Mouse (Mus musculus): Measurements from ENCODE around the gene Dmxl2.

DNA sequence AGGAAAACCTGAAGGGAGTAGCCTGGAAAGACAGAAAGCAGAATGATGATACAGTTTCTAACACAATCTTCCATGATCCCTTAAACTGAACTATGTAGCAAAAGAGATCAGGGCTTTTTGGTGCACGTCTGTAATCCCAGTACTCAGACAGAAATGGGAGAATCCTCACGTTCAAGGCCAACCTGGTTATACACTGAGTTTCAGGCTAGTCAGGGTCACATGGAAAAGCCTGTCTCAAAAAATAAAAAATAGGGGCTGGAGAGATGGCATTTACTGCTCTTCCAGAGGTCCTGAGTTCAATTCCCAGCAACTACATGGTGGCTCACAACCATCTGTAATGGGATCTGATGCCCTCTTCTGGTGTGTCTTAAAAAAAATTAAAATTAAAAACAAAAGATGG is 11.0 kb downstream of the Dmxl2 start:
- TF ChIP-seq CTCF (IDR thresholded peaks at IDR 0.05; ENCODE audit: control insufficient read depth, insufficient read depth, insufficient read length) (no peak), CEBPB (IDR thresholded peaks at IDR 0.05; ENCODE audit: low read depth) (no peak), FOSL1 (IDR thresholded peaks at IDR 0.05; ENCODE audit: insufficient read depth, low read length, poor library complexity, severe bottlenecking) (no peak), USF1 (IDR thresholded peaks at IDR 0.05; ENCODE audit: low read depth) (no peak), MAX (IDR thresholded peaks at IDR 0.05) (no peak), MYOD1 (IDR thresholded peaks at IDR 0.05; ENCODE audit: control insufficient read depth, insufficient read length, low read depth) (no peak)
